9 mouse cellular contexts compared by ENCODE assay signal in the genomic region with DNA sequence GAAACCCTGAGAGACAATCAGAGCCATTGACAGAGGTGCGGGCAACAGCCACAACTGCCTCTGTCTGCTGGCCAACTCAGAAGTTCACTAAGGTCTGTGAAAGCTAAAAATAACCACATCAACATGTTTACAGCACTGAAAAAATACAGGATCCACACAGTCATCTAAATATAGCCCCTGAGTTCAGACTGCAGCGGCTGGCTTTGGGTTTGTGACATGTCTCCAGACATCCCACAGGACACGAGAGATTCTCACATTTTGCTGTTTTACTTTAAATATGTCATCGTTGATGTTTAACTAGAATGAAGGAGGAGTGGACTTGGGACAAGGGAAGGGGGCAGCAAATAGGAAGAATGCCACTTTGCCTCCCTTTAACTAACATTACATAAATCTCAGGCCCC.
DNase-seq lines count a peak whose midpoint lies in the region; ATAC-seq and TF ChIP-seq lines count a peak whose summit lies in the region.
"Had no signal": no experiment of that assay in that cellular context is flagged by ENCODE, and none has a peak within 500 bp of the region (broad histone marks: within the 10 kb centered on the region; RNA-seq: fewer than 3 reads in every experiment).

No protein-coding gene starts in this region.

- no peak overlapping the region for H3K4me2 ChIP-seq in embryonic facial prominence, embryonic 12.5 days (replicated peaks)
- peak overlapping the region; percentile 35 for H3K4me2 ChIP-seq in heart, postnatal 0 days (ENCODE audit: low read depth, low read length)
- H3K4me2 ChIP-seq in liver, embryonic 15.5 days = no peak overlapping the region; the same call in 1 of the 2 replicates

- H3K27ac ChIP-seq in kidney, adult 2 months (ENCODE audit: insufficient read depth, low read depth, low read length) = peak overlapping the region; percentile 91
- H3K27ac ChIP-seq in embryonic facial prominence, embryonic 12.5 days = 0 out of 2 replicates have a peak overlapping the region, but pooled peaks have one; percentile 30
- H3K27ac ChIP-seq in heart, postnatal 0 days (ENCODE audit: low read depth) = peak overlapping the region; percentile 93
- H3K27ac ChIP-seq in liver, embryonic 15.5 days (replicated peaks) = peak overlapping the region; percentile 38; the same call in 1 of the 2 replicates

- H3K4me3 ChIP-seq in kidney, adult 2 months (ENCODE audit: insufficient read depth, low read depth, low read length) = no peak overlapping the region
- H3K4me3 ChIP-seq in embryonic facial prominence, embryonic 12.5 days = no peak overlapping the region
- no peak overlapping the region for H3K4me3 ChIP-seq in heart, postnatal 0 days (ENCODE audit: low read depth, low read length)
- no peak overlapping the region for H3K4me3 ChIP-seq in liver, embryonic 15.5 days (replicated peaks)

- H3K27me3 ChIP-seq in kidney, adult 2 months (replicated peaks; ENCODE audit: control insufficient read depth, insufficient read depth, low read length) = no peaks in the 10 kb centered on the region
- H3K27me3 ChIP-seq in embryonic facial prominence, embryonic 12.5 days = no peaks in the 10 kb centered on the region
- H3K27me3 ChIP-seq in heart, postnatal 0 days (ENCODE audit: control insufficient read depth, insufficient read depth, low read length) = no peaks in the 10 kb centered on the region
- H3K27me3 ChIP-seq in liver, embryonic 15.5 days = no peaks in the 10 kb centered on the region

- no peaks in the 10 kb centered on the region for H3K36me3 ChIP-seq in kidney, adult 2 months (ENCODE audit: control insufficient read depth, insufficient read depth, low read length)
- no peaks in the 10 kb centered on the region for H3K36me3 ChIP-seq in embryonic facial prominence, embryonic 12.5 days
- no peaks in the 10 kb centered on the region for H3K36me3 ChIP-seq in heart, postnatal 0 days (replicated peaks; ENCODE audit: control insufficient read depth, insufficient read depth, low read length)
- 0 out of 2 replicates have a peak, but pooled peaks cover 4% of the 10 kb centered on the region for H3K36me3 ChIP-seq in liver, embryonic 15.5 days (replicated peaks)

- peak; percentile 68 for DNase-seq in kidney, adult 2 months
- DNase-seq in kidney, adult 18-20 months = no peak
- DNase-seq in heart, postnatal 0 days (ENCODE audit: low spot score) = peak; percentile 96
- no peak for DNase-seq in cerebellum, postnatal 14 days
- no peak for DNase-seq in left cerebral cortex, adult 11 months (ENCODE audit: low spot score)
- DNase-seq in thymus, postnatal 4 days = no peak

- H3K9ac ChIP-seq in embryonic facial prominence, embryonic 12.5 days = no peak overlapping the region
- H3K9ac ChIP-seq in heart, postnatal 0 days (replicated peaks; ENCODE audit: low read depth, low read length) = 0 out of 2 replicates have a peak overlapping the region, but pooled peaks have one; percentile 7
- H3K9ac ChIP-seq in liver, embryonic 15.5 days = no peak overlapping the region

- no peak for TF ChIP-seq POLR2A in kidney, adult 2 months (IDR thresholded peaks at IDR 0.05; ENCODE audit: low read depth, low read length)

- no peak for TF ChIP-seq CTCF in kidney, adult 2 months (conservative IDR thresholded peaks at IDR 0.05; ENCODE audit: insufficient read depth, insufficient read length, low read depth, low read length)
- TF ChIP-seq CTCF in heart, postnatal 0 days (IDR thresholded peaks at IDR 0.05; ENCODE audit: low read depth) = no peak

- H3K4me1 ChIP-seq in kidney, adult 2 months (ENCODE audit: control insufficient read depth, insufficient read depth, low read length) = peaks cover 26% of the 10 kb centered on the region
- peaks cover 31% of the 10 kb centered on the region for H3K4me1 ChIP-seq in embryonic facial prominence, embryonic 12.5 days
- H3K4me1 ChIP-seq in heart, postnatal 0 days (ENCODE audit: control insufficient read depth, insufficient read depth) = peaks cover 65% of the 10 kb centered on the region
- H3K4me1 ChIP-seq in liver, embryonic 15.5 days (replicated peaks) = peaks cover 19% of the 10 kb centered on the region

- no peaks in the 10 kb centered on the region for H3K9me3 ChIP-seq in embryonic facial prominence, embryonic 12.5 days
- no peaks in the 10 kb centered on the region for H3K9me3 ChIP-seq in heart, postnatal 0 days (replicated peaks; ENCODE audit: control insufficient read depth, low read length)
- no peaks in the 10 kb centered on the region for H3K9me3 ChIP-seq in liver, embryonic 15.5 days (replicated peaks)

- no peak for ATAC-seq in embryonic facial prominence, embryonic 12.5 days (ENCODE audit: insufficient number of reproducible peaks, insufficient read depth, low FRiP score, low TSS enrichment)
- ATAC-seq in heart, postnatal 0 days (ENCODE audit: insufficient read depth, low read depth) = peak; percentile 85
- ATAC-seq in liver, embryonic 15.5 days (ENCODE audit: insufficient read depth) = no peak
- ATAC-seq: CD4-positive, CD25-positive, alpha-beta regulatory T cell, adult 4 months had no signal

- WGBS in kidney, adult 2 months = 6% methylated on average over 4 of the region's 4 CpGs
- WGBS in embryonic facial prominence, embryonic 12.5 days = 63% methylated on average over 4 of the region's 4 CpGs
- WGBS in heart, postnatal 0 days = 6% methylated on average over 4 of the region's 4 CpGs
- 55% methylated on average over 4 of the region's 4 CpGs for WGBS in liver, embryonic 15.5 days (ENCODE audit: insufficient replicate concordance)

- no peak; the same call in 1 of the 2 replicates for TF ChIP-seq EP300 in heart, postnatal 0 days (IDR thresholded peaks at IDR 0.05; ENCODE audit: low read depth)

Comparison
In these comparisons a context has a peak if more than half of its experiments do, and no peak if none do; other contexts are left out.
1. DNase-seq: peak in kidney, adult 2 months (single experiment) and heart, postnatal 0 days (single experiment); none in kidney, adult 18-20 months (single experiment), cerebellum, postnatal 14 days (0 of 2), left cerebral cortex, adult 11 months (single experiment) and thymus, postnatal 4 days (single experiment).
2. H3K27ac ChIP-seq: peak in every context shown above with its lines; median percentile 93 in heart, postnatal 0 days; 91 in kidney, adult 2 months; 38 in liver, embryonic 15.5 days; 30 in embryonic facial prominence, embryonic 12.5 days.